Mouse (Mus musculus) lung, postnatal 14 days (tissue): ENCODE results near the gene Fam171a1.
A peak's percentile ranks its signal among the peaks of the same experiment; 100 is the strongest.

ENCODE experiments used
- DNase-seq: peaks from one replicate; pipeline ENCODE4 v3.0.0; 2021

The Fam171a1 gene

DNA sequence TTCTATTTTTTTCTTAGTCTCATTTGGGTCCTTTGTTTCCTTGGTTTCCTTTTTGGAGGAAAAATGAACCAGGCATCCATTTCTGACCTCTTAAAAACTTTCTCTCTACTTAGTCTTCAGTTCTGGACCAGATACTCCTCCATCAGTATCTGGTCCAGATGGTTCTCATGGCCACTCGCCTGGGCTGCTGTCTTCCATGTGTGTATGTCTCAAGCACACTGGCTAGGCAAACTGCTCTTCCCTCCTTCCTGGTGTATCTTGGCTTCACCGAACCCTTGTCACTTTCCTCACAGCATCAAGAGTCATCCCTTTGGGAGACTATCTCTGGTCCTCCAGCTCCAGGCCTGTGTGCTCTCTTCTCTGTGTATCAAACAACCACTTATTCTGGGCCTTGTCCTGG, 25.0 kb downstream of the Fam171a1 start:
- DNase-seq = peak; percentile 48

GRCm38 (mm10) chr2:3139578-3139977, 25.6 kb downstream of the Fam171a1 start:
- no peak for DNase-seq

- DNase-seq = no peak
Measured at GRCm38 (mm10) chr2:3140585-3140984, 26.6 kb downstream of the Fam171a1 start.

- no peak for DNase-seq
Measured at GRCm38 (mm10) chr2:3141804-3142203, 27.8 kb downstream of the Fam171a1 start.

DNA sequence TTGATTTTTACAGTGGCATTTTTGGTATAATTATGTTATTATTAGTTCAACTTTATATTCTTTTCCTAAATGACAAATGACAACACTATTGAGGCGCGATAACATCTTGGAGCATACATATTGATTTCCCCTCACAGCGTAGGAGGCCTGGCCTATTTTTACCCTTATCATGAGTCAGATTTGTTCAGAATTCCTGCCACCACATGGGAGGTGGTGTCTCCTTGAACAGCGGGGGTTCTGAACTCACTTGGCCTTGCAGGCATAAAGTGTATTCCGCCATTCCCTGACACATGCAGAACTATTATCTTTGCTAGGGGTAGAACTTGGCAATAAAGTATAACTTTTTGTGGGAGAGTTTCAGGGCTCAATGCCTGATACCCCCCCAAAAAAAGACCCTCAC, 30.3 kb downstream of the Fam171a1 start:
- DNase-seq = no peak

- no peak for DNase-seq
Measured at GRCm38 (mm10) chr2:3147550-3148157, 33.6 kb downstream of the Fam171a1 start.

DNA sequence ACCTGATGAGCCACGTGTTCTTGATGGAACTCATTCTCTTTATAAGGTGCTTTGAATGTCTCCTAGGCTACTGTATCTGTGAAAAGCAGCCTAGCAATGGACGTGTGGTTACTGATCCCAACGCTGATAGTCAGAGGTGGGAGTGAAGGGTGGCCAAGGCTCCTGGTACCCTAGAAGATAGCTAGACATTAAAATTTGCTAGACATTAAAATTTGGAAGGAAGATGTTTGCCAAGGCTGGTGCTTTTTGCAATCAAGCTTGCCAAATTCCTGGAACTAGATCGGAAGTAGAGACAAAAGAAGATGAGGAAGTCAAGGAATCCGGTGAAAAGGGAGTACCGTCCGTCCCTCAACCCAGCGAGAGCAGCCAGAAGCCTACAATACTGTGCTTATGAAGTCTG, 34.7 kb downstream of the Fam171a1 start:
- no peak for DNase-seq

DNA sequence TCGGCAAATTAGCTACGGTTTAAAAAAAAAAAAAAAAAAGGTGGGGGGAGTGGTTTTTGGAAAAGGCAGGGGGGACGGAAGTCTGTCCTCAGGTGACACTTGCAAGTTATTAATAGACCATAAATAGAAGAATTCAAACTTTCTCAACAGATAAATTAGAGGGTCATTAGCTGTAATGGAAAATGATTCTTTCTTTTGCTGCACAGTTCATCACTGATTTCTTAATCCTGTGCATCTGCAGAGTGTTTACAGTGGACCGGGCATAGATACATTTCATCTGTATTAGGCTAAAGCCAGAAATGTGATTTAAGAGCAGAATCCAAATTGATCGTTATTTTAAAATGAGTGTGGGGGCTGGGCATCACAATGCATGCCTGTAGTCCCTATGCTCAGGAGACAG, 36.3 kb downstream of the Fam171a1 start:
- no peak for DNase-seq

- no peak for DNase-seq
Measured at GRCm38 (mm10) chr2:3151336-3151735, 37.3 kb downstream of the Fam171a1 start.

GRCm38 (mm10) chr2:3154091-3154665, 40.2 kb downstream of the Fam171a1 start:
- no peak for DNase-seq

- no peak for DNase-seq
Measured at GRCm38 (mm10) chr2:3154986-3155385, 41.0 kb downstream of the Fam171a1 start.

DNA sequence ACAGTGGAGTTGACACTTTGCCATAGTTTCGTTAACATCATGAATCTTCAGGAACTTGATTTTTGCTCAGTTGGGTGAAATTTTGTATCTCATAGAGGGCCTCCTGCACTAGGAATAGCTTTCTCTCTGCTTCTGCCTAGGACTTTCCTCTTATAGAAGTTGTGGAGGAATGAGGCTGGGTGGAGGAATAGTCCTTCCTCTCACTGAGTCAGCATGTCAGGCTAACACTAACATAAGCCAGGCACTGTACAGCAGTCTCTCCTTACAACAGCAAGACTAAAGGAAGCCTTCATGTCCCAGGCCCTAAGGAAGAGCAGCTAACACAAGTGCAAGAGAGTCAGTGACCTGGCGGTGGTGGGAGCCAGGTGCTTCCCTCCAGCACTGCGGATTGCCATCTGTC, 43.0 kb downstream of the Fam171a1 start:
- no peak for DNase-seq

- DNase-seq = no peak
Measured at GRCm38 (mm10) chr2:3157661-3158344, 43.8 kb downstream of the Fam171a1 start.

- DNase-seq = no peak
Measured at GRCm38 (mm10) chr2:3158682-3159412, 44.8 kb downstream of the Fam171a1 start.

DNA sequence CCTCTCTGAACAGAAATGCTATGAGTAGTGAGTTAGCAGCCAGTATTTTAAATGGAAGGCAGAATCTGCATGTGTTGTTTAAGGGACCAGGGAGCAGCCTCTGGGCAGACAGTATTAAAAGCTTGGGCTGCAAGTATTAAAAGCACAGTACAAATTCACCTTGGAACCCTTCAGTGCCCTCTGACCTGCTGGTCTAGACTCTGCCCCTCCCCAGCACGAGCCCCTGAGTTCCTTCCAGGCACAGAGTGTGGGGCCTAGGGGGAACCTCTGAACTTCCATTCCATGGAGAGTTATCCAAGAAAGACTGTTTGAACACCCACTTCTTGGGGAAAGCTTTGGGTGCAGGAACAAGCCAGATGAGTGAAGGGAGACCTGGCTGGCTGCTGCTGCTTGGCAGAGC, 47.6 kb downstream of the Fam171a1 start:
- DNase-seq = no peak

- DNase-seq = no peak
Measured at GRCm38 (mm10) chr2:3163501-3164076, 49.6 kb downstream of the Fam171a1 start.

DNA sequence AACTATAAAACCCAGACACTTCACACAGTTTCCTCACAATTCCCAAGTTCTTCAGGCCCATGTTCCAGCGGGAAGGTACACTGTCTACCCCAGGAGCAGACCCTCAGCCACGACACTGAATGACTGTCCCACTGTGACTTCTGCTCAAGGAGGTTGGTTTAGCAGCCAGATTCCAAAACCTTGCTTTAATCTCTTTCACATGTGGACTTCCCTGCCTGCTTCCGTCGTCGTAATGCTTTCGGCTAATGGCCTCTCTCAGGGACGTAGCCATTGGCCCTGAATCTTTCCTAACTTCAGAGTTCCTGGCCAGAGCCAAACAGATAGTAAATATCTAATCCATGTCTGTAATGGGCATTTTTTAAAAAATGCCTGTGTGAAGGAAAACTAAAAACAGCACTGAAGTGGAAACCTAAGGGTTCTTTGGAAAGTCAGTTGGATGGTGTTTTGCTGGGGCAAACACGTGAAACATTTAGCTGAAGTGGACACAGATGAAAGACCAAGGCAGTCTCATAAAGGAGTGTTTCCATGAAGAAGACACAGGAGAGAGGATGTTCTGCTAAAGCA, 51.1 kb downstream of the Fam171a1 start:
- no peak for DNase-seq

GRCm38 (mm10) chr2:3165890-3166605, 52.0 kb downstream of the Fam171a1 start:
- no peak for DNase-seq

- no peak for DNase-seq
Measured at GRCm38 (mm10) chr2:3168719-3169402, 54.8 kb downstream of the Fam171a1 start.

DNA sequence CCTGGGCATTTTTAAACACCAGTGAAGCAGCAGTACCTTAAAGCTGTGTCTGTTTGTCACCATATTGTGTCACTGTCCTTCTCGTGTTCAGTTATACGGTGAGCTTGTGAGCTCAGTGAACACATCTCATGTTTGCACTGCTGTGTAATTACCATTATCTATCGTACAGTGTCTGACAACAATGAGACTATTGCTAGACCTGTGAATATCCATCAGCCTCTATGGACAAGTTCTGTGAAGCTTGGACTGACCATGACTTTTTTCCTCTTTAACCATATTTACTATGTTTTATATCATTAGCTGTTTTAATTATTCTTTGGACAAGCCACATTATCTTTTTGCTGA, 55.4 kb downstream of the Fam171a1 start:
- no peak for DNase-seq

DNA sequence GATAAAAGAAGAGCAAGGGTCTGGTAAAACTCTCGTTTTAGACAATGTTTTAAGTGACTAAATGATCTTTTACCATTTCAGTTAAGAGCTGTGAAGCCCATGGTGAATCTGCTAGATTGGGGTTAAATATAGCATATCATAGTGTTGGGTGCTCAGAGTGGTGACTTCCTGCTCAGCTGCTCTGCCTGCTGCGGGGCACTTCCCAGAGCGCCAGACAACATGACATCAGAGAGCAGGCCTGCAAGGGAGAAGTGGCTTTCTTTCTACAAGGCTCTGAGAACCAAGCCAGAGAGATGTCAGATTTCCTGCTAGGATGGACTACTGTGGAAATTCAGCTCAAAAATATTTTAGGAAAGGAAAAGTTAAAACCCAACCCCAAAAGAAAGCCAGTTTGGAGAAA, 57.8 kb downstream of the Fam171a1 start:
- DNase-seq = no peak

DNA sequence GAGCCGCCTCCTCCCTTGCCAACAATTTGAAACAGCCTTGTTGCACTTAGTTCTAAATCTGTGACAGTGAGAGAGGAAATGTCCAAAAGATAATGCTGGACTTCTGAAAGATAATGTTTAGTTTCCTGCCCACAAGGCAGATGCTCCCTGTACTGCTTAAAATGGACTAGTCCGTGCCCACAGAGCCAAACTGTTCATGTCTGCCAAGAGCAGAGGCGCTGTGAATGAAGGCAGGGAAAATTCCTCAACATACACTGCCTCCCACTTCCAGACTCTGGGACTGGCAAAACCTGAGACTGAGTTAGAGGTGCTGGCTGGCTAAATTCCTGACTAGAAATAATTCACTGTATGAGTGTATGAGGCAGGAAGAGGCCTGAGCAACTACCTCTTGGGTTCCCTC, 58.6 kb downstream of the Fam171a1 start:
- DNase-seq = no peak
